Mouse (Mus musculus): ENCODE data around the gene Actr1b.

Gene Actr1b

DNA sequence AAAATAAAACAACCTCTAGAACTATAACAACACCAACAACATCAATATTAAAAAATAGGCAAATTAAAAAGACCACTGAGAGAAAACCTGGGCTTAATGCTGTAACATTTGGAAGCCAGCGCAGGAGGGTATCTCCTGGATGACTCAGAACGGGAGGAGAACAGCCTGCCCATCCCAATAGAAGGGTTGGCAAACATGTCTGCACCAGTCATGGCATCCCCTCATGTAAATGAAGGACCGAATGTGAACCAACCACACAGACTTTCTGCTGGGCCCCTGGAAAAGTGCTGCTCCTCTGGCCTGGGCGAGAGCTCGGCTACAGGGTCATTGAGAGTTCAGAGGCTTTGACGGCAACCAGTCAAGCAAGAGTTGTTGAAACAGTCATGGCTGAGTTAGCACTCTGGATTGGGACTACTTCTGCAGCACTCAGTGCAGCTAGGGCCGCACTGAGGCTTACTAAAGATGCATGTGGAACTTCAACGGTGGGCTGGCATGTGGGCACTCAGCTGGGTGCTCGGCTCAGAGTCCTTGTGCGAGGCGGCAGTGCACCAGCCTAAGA lies 49.0 kb downstream of the Actr1b start:
- in situ Hi-C loops (cut with MboI; ENCODE audit: unreplicated experiment in 2 of 2): no loop called here

DNA sequence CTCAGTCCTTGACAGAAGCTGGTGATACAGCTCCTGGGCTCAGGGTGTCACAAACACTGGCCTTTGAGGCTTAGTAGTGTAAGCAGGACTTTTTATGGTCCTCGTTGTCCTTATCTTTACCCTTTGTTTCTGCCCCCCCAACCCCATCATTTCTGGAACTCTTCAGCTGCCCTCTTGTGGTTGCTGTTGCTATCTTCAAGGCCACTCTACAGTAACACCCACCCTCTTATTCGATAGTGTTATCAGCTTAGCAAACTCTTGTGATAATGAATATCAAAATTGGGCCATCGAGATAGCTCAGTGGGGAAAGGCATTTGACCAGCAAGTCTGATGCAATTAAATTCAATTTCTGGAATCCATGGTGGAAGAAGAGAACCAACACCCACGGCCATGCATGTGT lies 49.8 kb downstream of the Actr1b start:
- in situ Hi-C loops (cut with MboI; ENCODE audit: unreplicated experiment in 2 of 2): no loop called here

DNA sequence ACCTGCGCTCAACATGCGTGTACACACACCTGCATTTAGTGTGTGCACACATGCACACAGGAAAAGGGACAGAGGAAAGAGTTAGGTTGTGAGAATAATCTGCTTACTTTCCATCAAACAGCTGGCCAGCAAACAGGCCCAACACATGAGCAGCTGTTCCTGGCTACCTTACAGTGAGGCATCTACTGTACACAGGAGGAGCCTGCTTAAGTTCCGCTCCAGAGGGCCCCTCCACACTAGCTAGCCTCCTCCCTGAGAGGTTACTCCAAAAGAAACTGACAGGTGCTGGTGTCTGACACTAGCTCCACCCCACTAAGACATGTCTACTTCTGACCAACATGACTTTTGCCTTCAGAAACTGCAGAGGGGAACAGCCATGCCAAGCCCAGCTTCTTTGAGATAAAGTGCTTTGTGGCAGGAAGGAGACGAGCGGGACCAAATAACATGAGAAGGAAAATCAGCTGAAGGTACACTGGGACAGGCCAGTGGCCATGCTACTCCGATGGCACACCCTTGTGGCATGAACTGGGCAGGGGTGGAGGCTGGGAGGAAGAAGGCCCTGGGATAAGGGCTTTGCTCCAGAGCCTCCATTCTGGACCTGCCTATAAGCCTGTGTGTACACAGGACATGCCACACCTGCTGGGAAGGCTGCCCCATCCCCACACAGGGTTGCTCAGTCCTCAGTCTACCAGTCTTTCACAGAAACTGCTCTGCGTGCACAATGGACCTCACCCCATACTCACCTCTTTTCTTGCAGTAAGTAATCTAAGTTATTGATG lies 55.4 kb downstream of the Actr1b start:
- in situ Hi-C loops (cut with MboI; ENCODE audit: unreplicated experiment in 2 of 2): no loop called here

DNA sequence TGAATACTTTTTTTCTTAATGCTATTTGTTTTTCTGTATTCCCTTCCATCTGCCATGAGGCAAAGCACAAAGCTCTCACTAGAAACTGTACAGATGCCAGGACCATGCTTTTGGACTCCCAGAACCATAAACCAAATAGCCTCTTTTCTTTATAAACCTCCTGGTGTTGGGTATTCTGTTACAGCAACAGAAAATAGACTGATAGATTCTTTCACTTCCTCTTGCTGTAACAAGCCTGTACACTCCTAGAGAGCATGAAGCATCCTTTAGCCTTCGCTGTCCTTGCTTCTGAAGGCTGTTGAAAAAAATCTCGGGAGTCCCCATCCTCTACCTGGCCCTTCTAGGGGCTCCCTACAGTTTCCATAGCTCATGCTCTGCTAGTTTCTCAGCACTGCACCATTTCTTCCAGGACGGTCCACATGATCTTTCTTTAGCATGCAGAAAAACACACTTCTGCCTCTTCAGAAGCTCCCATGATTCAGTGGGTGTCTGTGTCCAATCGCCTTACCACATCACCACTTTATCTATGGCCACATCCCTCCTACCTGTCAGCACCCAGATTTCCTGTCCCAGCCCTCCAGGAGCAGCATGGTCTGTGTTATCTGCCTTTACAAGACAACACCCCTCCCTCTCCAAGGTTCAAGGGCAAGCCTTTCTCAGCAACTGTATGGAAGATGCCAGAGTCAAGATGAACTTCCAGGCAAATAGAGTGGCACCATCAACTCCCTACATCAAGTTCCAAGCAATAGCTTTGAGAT lies 56.4 kb downstream of the Actr1b start:
- in situ Hi-C loops (cut with MboI; ENCODE audit: unreplicated experiment in 2 of 2): no loop called here

DNA sequence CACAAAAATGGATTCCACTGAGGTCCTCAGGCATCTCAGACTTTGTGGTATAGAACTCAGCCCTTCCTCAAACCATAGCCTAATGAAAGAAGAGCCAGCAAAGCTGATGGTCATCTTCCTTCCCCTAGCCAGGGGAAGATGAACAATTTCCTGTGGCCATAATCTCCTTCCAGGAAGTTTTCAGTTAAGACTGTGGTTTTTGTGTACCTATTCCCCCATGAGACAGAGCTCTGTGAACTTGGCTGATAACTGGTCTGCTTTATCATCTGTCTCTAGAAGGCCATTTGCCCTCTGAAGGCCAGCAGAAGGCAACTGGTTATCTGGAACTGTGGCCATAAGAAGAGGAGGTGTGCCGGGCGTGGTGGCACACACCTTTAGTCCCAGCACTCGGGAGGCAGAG lies 58.0 kb downstream of the Actr1b start:
- in situ Hi-C loops (cut with MboI; ENCODE audit: unreplicated experiment in 2 of 2): no loop called here

DNA sequence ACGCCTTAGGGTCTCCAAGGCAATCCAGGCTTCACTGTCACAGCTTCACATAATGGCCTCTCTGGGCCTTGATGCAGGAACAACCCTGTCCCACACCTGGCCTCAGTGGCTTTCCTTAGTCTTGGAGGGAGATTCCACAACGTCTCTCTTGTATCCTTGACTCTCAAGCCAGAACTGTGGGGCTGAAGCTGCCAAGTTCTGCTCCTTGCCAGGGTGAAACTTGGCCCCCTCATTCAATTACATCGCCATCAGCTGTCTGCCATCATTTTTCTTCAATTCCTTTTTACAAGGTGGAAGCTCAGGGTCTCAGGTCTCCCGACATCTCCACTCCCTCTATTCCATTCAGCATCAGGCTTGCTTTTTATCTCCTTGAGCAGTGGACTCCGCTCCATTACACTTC lies 59.2 kb downstream of the Actr1b start:
- in situ Hi-C loops (cut with MboI; ENCODE audit: unreplicated experiment in 2 of 2): no loop called here
